Mouse (Mus musculus) megakaryocyte, embryonic 14.5 days (primary cell): Measurements from ENCODE around the gene Ampd1.

ENCODE experiments used
- FLI1 ChIP-seq: IDR thresholded peaks from 2 replicates; pipeline ENCODE4 v1.6.1; 2012; ENCODE audit warnings: low read length, inconsistent platforms, mixed read lengths
- GATA1 ChIP-seq: IDR thresholded peaks from 3 replicates; pipeline ENCODE4 v1.6.1; 2012; ENCODE audit warnings: mixed read lengths, low read length, inconsistent platforms, borderline replicate concordance

- TF ChIP-seq GATA1 (no peak), FLI1 (no peak)
Observed at GRCm38 (mm10) chr3:103126138-103126537, 52.3 kb downstream of the Ampd1 start.
